Mouse (Mus musculus): ENCODE measurements around the gene E130309D02Rik. TPM values are rescaled to one million over a fixed set of nuclear protein-coding genes. Genes with fewer than 3 reads are reported as not detected.

E130309D02Rik gene
- total and polyA plus RNA-seq, 2 experiments from 2014 or later: 21.7 to 44.4 TPM

DNA sequence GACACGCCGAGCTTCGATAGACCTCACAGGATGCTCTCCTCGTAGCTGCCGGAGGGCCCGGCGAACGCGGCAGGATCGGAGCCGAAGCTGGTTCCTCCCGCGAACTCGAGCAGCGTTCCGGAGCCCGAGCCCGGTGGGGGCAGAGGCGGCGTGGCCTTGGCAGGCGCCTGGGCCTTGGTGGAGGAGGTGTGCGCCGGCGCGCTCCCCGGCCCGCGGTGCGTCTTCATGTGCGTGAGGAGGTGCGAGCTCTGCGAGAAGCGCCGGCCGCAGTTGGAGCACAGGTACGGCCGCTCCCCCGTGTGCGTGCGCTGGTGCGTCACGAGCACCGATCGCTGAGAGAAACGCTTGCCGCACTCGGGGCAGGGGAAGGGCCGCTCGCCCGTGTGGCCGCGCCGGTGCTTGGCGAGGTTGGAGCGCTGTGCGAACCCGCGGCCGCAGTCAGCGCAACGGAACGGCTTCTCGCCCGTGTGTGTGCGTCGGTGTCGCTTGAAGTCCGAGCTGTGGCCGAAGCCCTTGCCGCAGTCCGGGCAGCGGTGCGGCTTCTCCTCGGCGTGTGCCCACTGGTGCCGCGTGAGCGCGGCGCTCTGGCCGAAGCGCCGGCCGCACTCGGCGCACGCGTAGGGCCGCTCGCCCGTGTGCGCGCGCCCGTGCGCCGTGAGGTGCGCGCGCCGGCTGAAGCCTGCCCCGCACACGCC lies 61.8 kb downstream of the E130309D02Rik start:
- no peak for DNase-seq (ENCODE audit: low spot score)
- Histone ChIP-seq H3K27me3 (ENCODE audit: insufficient read depth, low read length) (no peaks in the 10 kb centered on the region; the same call in 1 of the 2 replicates), H3K36me3 (ENCODE audit: insufficient read depth, low read length) (peaks cover 47% of the 10 kb centered on the region), H3K9me3 (ENCODE audit: low read length) (no peaks in the 10 kb centered on the region), H3K9ac (replicated peaks; ENCODE audit: low read length) (peak overlapping the region; percentile 21; the same call in 1 of the 2 replicates), H3K4me2 (ENCODE audit: low read depth, low read length) (peak overlapping the region; percentile 52), H3K4me3 (ENCODE audit: low read length) (peak overlapping the region; percentile 29), H3K27ac (peak overlapping the region; percentile 48; the same call in 1 of the 2 replicates), H3K4me1 (ENCODE audit: insufficient read depth, low read length) (peaks cover 5% of the 10 kb centered on the region; the same call in 1 of the 2 replicates)
- TF ChIP-seq CTCF (IDR thresholded peaks at IDR 0.05; ENCODE audit: low read depth): no peak
- WGBS: 14% methylated on average over 100 of the region's 103 CpGs
- peak; percentile 36 for ATAC-seq

DNA sequence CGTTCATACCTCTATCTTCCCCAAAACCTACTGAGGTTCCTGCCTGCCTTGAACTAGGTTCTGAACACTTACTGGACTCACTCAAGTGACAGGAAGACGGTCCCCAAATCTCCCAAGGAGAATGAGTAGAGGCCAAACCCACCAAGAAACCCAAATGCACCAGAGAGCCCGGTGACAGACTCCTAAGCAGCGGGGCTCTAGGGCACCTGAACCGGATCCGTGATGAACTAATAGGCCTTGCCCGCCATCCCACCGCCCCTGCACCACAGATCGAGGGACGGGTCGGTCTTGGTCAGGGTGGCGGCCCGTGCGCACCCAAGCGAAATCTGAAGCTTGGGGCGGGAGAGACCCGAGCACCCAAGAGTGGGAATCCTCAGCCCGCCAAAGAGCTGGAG lies 62.4 kb downstream of the E130309D02Rik start:
- no peaks in the 10 kb centered on the region; the same call in 1 of the 2 replicates for H3K27me3 ChIP-seq (ENCODE audit: insufficient read depth, low read length)
- ATAC-seq: no peak

DNA sequence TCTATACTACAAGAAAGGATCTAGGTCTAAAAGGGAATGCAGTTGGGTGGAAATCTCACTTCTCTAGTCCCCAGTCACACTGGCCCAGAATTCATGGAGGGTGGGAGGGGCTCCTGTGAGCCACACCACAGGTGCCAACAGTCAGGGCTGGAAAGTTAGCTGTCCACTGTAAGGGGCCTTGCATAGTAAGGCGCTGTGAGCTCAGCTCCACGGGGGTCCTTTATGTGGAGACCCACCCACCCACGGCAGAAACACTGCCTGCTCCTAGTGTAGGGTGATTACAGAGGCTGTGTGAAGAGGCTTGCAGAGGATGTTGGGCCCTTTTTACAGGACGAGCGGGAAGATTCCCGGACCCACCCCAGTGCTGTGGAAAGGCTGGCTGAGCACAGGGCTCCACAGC lies 63.1 kb downstream of the E130309D02Rik start:
- H3K9me3 ChIP-seq (ENCODE audit: low read length): no peaks in the 10 kb centered on the region
- no peak overlapping the region for H3K4me3 ChIP-seq (ENCODE audit: low read length)
- DNase-seq (ENCODE audit: low spot score): no peak
- H3K9ac ChIP-seq (replicated peaks; ENCODE audit: low read length): no peak overlapping the region
- ATAC-seq: no peak
- TF ChIP-seq CTCF (IDR thresholded peaks at IDR 0.05; ENCODE audit: low read depth): no peak
- no peaks in the 10 kb centered on the region; the same call in 1 of the 2 replicates for H3K27me3 ChIP-seq (ENCODE audit: insufficient read depth, low read length)
- H3K4me2 ChIP-seq (ENCODE audit: low read depth, low read length): no peak overlapping the region
- H3K27ac ChIP-seq: no peak overlapping the region
- peaks cover 53% of the 10 kb centered on the region for H3K36me3 ChIP-seq (ENCODE audit: insufficient read depth, low read length)
- 71% methylated on average over 6 of the region's 6 CpGs for WGBS
- peaks cover 5% of the 10 kb centered on the region; the same call in 1 of the 2 replicates for H3K4me1 ChIP-seq (ENCODE audit: insufficient read depth, low read length)

More for the DNA sequence above, 62.4 kb downstream of the E130309D02Rik start:
- Histone ChIP-seq H3K36me3 (ENCODE audit: insufficient read depth, low read length) (peaks cover 51% of the 10 kb centered on the region), H3K9ac (replicated peaks; ENCODE audit: low read length) (no peak overlapping the region), H3K4me1 (ENCODE audit: insufficient read depth, low read length) (peaks cover 5% of the 10 kb centered on the region; the same call in 1 of the 2 replicates), H3K4me3 (ENCODE audit: low read length) (0 out of 2 replicates have a peak overlapping the region, but pooled peaks have one; percentile 29), H3K9me3 (ENCODE audit: low read length) (no peaks in the 10 kb centered on the region), H3K27ac (no peak overlapping the region), H3K4me2 (ENCODE audit: low read depth, low read length) (peak overlapping the region; percentile 52; the same call in 1 of the 2 replicates)
- WGBS: 59% methylated on average over 18 of the region's 18 CpGs
- no peak for TF ChIP-seq CTCF (IDR thresholded peaks at IDR 0.05; ENCODE audit: low read depth)
- DNase-seq (ENCODE audit: low spot score): no peak

Other genes with a start within 250 kb of the E130309D02Rik start
- gene Rnf216, start 202.4 kb downstream of the E130309D02Rik start, total RNA-seq (2014; rRNA removed): 28.0 and 32.7 TPM in 2 replicates
- 25.3 and 29.7 TPM in 2 replicates for gene Rnf216, start 202.4 kb downstream of the E130309D02Rik start, polyA plus RNA-seq (2015; fragmentation: Nextera tagmentation; extraction: Ambion mirVana)
- not detected in 2 replicates for gene Olfr718-ps1, start 167.8 kb downstream of the E130309D02Rik start, total RNA-seq (2014; rRNA removed)
- not detected in 2 replicates for gene Olfr718-ps1, start 167.8 kb downstream of the E130309D02Rik start, polyA plus RNA-seq (2015; fragmentation: Nextera tagmentation; extraction: Ambion mirVana)
- 11.8 and 13.3 TPM in 2 replicates for gene Rbak, start 134.6 kb downstream of the E130309D02Rik start, total RNA-seq (2014; rRNA removed)
- gene Rbak, start 134.6 kb downstream of the E130309D02Rik start, polyA plus RNA-seq (2015; fragmentation: Nextera tagmentation; extraction: Ambion mirVana): 9.3 and 10.0 TPM in 2 replicates
- gene Spdye4b, start 134.3 kb downstream of the E130309D02Rik start, total RNA-seq (2014; rRNA removed): 0.11 TPM in 1 of 2 replicates, not detected in the other
- not detected in 2 replicates for gene Spdye4b, start 134.3 kb downstream of the E130309D02Rik start, polyA plus RNA-seq (2015; fragmentation: Nextera tagmentation; extraction: Ambion mirVana)
- gene Spdye4a, start 88.5 kb downstream of the E130309D02Rik start, total RNA-seq (2014; rRNA removed): 0.84 TPM in 1 of 2 replicates, not detected in the other
- not detected in 2 replicates for gene Spdye4a, start 88.5 kb downstream of the E130309D02Rik start, polyA plus RNA-seq (2015; fragmentation: Nextera tagmentation; extraction: Ambion mirVana)
- gene Zfp12, start 80.2 kb downstream of the E130309D02Rik start, total RNA-seq (2014; rRNA removed): 32.6 and 33.5 TPM in 2 replicates
- gene Zfp12, start 80.2 kb downstream of the E130309D02Rik start, polyA plus RNA-seq (2015; fragmentation: Nextera tagmentation; extraction: Ambion mirVana): 12.2 and 12.3 TPM in 2 replicates
- gene Zfp316, start 45.3 kb downstream of the E130309D02Rik start, total RNA-seq (2014; rRNA removed): 28.0 and 31.3 TPM in 2 replicates
- 5.4 and 6.2 TPM in 2 replicates for gene Zfp316, start 45.3 kb downstream of the E130309D02Rik start, polyA plus RNA-seq (2015; fragmentation: Nextera tagmentation; extraction: Ambion mirVana)
- 31.7 and 33.5 TPM in 2 replicates for gene Zfp853, start 21.7 kb downstream of the E130309D02Rik start, total RNA-seq (2014; rRNA removed)
- 0.53 and 0.61 TPM in 2 replicates for gene Zfp853, start 21.7 kb downstream of the E130309D02Rik start, polyA plus RNA-seq (2015; fragmentation: Nextera tagmentation; extraction: Ambion mirVana)
- gene Zdhhc4, start 13.9 kb upstream of the E130309D02Rik start, total RNA-seq (2014; rRNA removed): 79.6 and 84.4 TPM in 2 replicates
- 92.1 and 96.7 TPM in 2 replicates for gene Zdhhc4, start 13.9 kb upstream of the E130309D02Rik start, polyA plus RNA-seq (2015; fragmentation: Nextera tagmentation; extraction: Ambion mirVana)
- 2.4 and 5.1 TPM in 2 replicates for gene Grid2ip, start 42.0 kb upstream of the E130309D02Rik start, total RNA-seq (2014; rRNA removed)
- 1.2 and 2.3 TPM in 2 replicates for gene Grid2ip, start 42.0 kb upstream of the E130309D02Rik start, polyA plus RNA-seq (2015; fragmentation: Nextera tagmentation; extraction: Ambion mirVana)
- 91.8 and 108 TPM in 2 replicates for gene Kdelr2, start 88.5 kb upstream of the E130309D02Rik start, total RNA-seq (2014; rRNA removed)
- gene Kdelr2, start 88.5 kb upstream of the E130309D02Rik start, polyA plus RNA-seq (2015; fragmentation: Nextera tagmentation; extraction: Ambion mirVana): 140 and 143 TPM in 2 replicates
- gene Daglb, start 149.2 kb upstream of the E130309D02Rik start, total RNA-seq (2014; rRNA removed): 30.1 and 30.5 TPM in 2 replicates
- gene Daglb, start 149.2 kb upstream of the E130309D02Rik start, polyA plus RNA-seq (2015; fragmentation: Nextera tagmentation; extraction: Ambion mirVana): 19.3 and 20.3 TPM in 2 replicates
- gene Rac1, start 212.7 kb upstream of the E130309D02Rik start, total RNA-seq (2014; rRNA removed): 143 and 148 TPM in 2 replicates
- 412 and 436 TPM in 2 replicates for gene Rac1, start 212.7 kb upstream of the E130309D02Rik start, polyA plus RNA-seq (2015; fragmentation: Nextera tagmentation; extraction: Ambion mirVana)

Data from hindbrain, postnatal 0 days (tissue).